Mouse (Mus musculus) ES-Bruce4 (cell line): Measurements from ENCODE around the gene Map3k7cl. TPM values are rescaled to one million over a fixed set of nuclear protein-coding genes. Genes with fewer than 3 reads are reported as not detected.

ENCODE experiments used
- H3K27ac ChIP-seq: 2 replicates; pipeline ENCODE4 v1.5.1; 2012; ENCODE audit warnings: low read length, inconsistent platforms; ENCODE audit not compliant: insufficient read depth
- H3K27me3 ChIP-seq: 2 replicates; pipeline ENCODE4 v1.6.1; 2012; ENCODE audit warnings: mild to moderate bottlenecking, low read length, inconsistent platforms; ENCODE audit not compliant: control insufficient read depth, poor library complexity, insufficient read depth, severe bottlenecking
- H3K36me3 ChIP-seq: 2 replicates; pipeline ENCODE4 v1.6.1; 2012; ENCODE audit warnings: inconsistent platforms, mild to moderate bottlenecking, low read length, moderate library complexity; ENCODE audit not compliant: control insufficient read depth, poor library complexity, insufficient read depth, severe bottlenecking
- H3K4me1 ChIP-seq: one replicate; pipeline ENCODE4 v1.8.1; 2011; ENCODE audit warnings: low read length; ENCODE audit not compliant: control insufficient read depth, insufficient read depth
- H3K4me3 ChIP-seq: 2 replicates; pipeline ENCODE4 v1.5.1; 2011; ENCODE audit warnings: low read depth, mild to moderate bottlenecking, low read length
- H3K9ac ChIP-seq: 2 replicates; pipeline ENCODE4 v1.6.1; 2012; ENCODE audit warnings: low read depth, mild to moderate bottlenecking, inconsistent platforms; ENCODE audit not compliant: poor library complexity, severe bottlenecking
- H3K9me3 ChIP-seq: replicated peaks from 2 replicates; pipeline ENCODE4 v1.6.1; 2012; ENCODE audit warnings: mild to moderate bottlenecking, low read length, inconsistent platforms; ENCODE audit not compliant: control insufficient read depth, poor library complexity, insufficient read depth, severe bottlenecking
- CTCF ChIP-seq: IDR thresholded peaks from one replicate; pipeline ENCODE4 v1.8.1; 2011; ENCODE audit warnings: low read depth, low read length
- EP300 ChIP-seq: IDR thresholded peaks from 2 replicates; pipeline ENCODE4 v1.6.1; 2011; ENCODE audit warnings: low read depth, low read length; ENCODE audit not compliant: insufficient read depth
- POLR2A ChIP-seq: IDR thresholded peaks from one replicate; pipeline ENCODE4 v1.8.1; 2011; ENCODE audit warnings: low read length; ENCODE audit not compliant: insufficient read depth
- polyA plus RNA-seq: library from polyadenylated mRNA; stranded (reverse); fragments of >200 nt; gene quantifications from 2 replicates; pipeline ENCODE4 v1.2.4, GENCODE M21; 2011; ENCODE audit warnings: low read depth; ENCODE audit not compliant: missing spikeins, insufficient read depth, insufficient read length

Map3k7cl gene
- polyA plus RNA-seq, 1 experiment: not detected

DNA sequence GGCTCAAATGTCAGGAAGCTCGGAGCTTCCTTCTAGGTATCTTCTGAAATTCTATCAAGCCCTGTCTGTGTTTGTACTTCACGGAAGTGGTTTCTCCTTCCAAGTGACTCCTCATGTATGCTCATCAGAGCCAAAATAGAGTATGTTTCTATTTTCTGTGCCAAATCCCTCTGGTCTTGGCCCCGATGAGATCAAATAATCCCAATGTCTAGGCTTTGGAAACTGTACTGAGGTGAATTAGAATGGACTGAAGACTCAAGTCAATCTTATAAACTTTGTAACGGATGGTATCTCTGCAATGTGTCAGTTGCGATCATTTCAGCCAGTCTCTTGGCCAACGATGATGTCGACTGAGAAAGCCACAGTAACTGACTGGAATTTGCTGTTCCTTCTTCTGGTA, 15.1 kb downstream of the Map3k7cl start:
- no peak overlapping the region for H3K27ac ChIP-seq
- H3K27me3 ChIP-seq: no peaks in the 10 kb centered on the region; the same call in 1 of the 2 replicates
- no peak overlapping the region for H3K9ac ChIP-seq
- no peaks in the 10 kb centered on the region for H3K9me3 ChIP-seq
- no peaks in the 10 kb centered on the region for H3K4me1 ChIP-seq
- H3K4me3 ChIP-seq: no peak overlapping the region
- H3K36me3 ChIP-seq: no peaks in the 10 kb centered on the region
- TF ChIP-seq EP300 (no peak), CTCF (no peak), POLR2A (no peak)

DNA sequence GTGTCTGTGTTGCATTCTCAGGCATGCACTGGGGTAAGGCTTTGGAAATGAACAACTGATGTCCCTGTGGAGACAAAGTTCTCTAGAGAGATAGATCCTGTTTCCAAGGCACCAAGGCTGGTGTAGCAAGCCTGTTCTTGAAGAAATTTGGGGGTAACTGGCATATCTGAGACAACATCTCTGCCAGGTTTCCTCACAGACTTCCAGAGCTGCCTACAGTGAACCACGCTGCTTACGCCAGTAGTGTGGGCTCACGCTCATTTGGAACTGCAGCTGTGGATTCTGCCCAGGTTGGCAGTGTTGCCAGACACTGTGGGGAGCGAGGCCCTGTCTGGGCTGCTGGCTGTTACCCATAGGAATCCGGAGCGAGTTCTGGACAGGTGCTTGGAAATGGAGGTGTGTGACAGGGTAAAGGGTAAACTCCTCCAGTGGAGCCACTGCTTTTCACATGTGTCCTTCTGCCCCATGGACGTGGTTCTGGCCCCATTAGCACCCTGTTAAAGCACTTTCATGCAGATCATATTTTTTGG, 16.5 kb downstream of the Map3k7cl start:
- no peak overlapping the region for H3K9ac ChIP-seq
- no peaks in the 10 kb centered on the region for H3K9me3 ChIP-seq
- H3K36me3 ChIP-seq: no peaks in the 10 kb centered on the region
- no peak overlapping the region for H3K27ac ChIP-seq
- H3K4me3 ChIP-seq: no peak overlapping the region
- no peaks in the 10 kb centered on the region; the same call in 1 of the 2 replicates for H3K27me3 ChIP-seq
- TF ChIP-seq POLR2A (no peak), CTCF (no peak), EP300 (no peak)
- no peaks in the 10 kb centered on the region for H3K4me1 ChIP-seq

DNA sequence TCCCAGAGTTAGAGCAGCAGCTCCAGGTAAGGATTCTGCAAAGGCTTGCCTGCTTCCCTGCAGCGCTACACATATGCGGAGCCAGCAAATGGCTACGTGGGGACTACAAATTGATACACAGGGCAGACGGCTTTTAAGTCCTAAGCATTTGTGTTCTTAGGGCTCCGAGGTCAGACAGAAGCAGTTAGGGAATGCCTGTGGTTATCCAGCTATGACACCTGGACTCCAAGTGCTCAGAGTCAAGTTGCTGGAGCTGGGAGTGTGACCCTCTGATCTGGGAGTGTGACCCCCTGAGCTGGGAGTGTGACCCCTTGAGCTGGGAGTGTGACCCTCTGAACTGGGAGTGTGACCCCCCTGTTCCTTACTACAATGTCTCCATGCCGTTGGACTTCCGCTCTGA, 17.2 kb downstream of the Map3k7cl start:
- Histone ChIP-seq H3K27ac (no peak overlapping the region), H3K27me3 (no peaks in the 10 kb centered on the region; the same call in 1 of the 2 replicates), H3K36me3 (no peaks in the 10 kb centered on the region), H3K4me1 (no peaks in the 10 kb centered on the region), H3K9ac (no peak overlapping the region), H3K4me3 (no peak overlapping the region), H3K9me3 (no peaks in the 10 kb centered on the region)
- TF ChIP-seq CTCF (no peak), EP300 (no peak), POLR2A (no peak)

DNA sequence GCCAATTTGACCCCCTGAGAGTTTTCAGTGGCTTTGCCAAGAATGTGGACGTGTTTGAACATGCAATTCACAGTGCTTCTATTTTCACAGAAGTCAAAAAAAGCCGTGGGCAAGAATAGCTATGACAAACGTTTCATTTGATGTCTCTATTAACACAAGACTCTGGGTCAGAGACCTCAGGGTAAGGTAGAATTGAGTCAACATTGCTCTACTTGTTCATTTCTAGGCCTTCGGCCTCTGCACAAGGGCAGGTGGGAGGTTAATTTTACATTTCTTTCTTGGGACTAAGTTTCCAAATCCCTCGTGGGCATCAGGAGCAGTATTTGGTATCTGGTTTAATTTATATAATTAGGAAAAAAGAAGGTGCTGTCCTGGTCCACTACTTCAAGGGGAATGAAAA, 20.3 kb downstream of the Map3k7cl start:
- Histone ChIP-seq H3K36me3 (no peaks in the 10 kb centered on the region), H3K27ac (no peak overlapping the region), H3K4me1 (no peaks in the 10 kb centered on the region), H3K4me3 (no peak overlapping the region), H3K9ac (no peak overlapping the region), H3K27me3 (no peaks in the 10 kb centered on the region), H3K9me3 (no peaks in the 10 kb centered on the region)
- TF ChIP-seq EP300: no peak
- no peak for TF ChIP-seq CTCF
- no peak for TF ChIP-seq POLR2A

DNA sequence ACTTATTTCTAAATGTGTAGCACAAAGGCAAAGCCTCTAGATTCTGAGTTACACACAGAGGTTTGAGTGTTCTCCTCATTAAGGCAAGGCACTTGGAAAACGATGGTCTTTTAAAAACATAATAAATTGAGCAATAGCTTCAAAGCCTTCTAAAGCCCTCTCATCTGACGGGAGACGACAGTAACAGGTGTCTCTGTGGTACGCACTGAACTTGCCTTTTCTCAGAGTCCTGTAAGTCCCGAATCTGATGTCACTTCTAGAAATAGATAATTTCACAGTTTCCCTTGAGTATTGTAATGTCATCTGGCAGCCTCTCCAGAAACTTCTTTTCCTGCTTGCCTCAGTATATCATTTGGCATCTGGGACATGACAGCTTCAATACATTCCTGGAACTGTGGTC, 21.0 kb downstream of the Map3k7cl start:
- Histone ChIP-seq H3K4me1 (no peaks in the 10 kb centered on the region), H3K27me3 (no peaks in the 10 kb centered on the region), H3K36me3 (no peaks in the 10 kb centered on the region), H3K27ac (no peak overlapping the region), H3K4me3 (no peak overlapping the region), H3K9me3 (no peaks in the 10 kb centered on the region), H3K9ac (no peak overlapping the region)
- no peak for TF ChIP-seq CTCF
- TF ChIP-seq POLR2A: no peak
- no peak for TF ChIP-seq EP300

DNA sequence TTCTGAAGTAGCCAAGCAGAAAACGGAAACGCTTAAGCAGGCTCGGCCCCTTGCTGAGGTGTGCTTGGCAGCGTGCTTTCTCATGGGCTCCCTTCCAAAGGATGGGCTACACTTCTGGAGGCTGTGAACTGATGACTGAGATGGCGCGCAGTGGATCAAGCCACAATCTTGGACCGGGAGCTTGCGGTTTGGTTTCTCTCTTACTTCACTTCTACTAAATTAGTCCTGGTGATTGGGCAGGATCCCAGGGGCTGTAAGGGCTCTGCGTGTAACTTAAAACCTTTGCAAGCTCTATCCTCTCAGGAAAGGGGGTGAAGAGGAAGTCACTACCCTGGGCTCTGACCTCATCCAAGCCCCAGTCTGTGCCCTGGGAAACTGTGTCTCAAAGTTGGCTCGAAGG, 22.5 kb downstream of the Map3k7cl start:
- H3K9me3 ChIP-seq: no peaks in the 10 kb centered on the region
- TF ChIP-seq EP300: no peak
- TF ChIP-seq CTCF: no peak
- no peak for TF ChIP-seq POLR2A
- no peaks in the 10 kb centered on the region for H3K36me3 ChIP-seq

More for the DNA sequence above, 22.5 kb downstream of the Map3k7cl start:
- Histone ChIP-seq H3K27me3 (no peaks in the 10 kb centered on the region), H3K9ac (no peak overlapping the region), H3K27ac (no peak overlapping the region), H3K4me3 (no peak overlapping the region), H3K4me1 (no peaks in the 10 kb centered on the region)
